Mouse (Mus musculus) layer of hippocampus, postnatal 14 days (tissue): ENCODE measurements at regions not wholly inside any gene's neighbourhood (a gene's known extent, or its start where the extent isn't known, plus 50 kb on each side); places are given as distances from the start of the nearest gene placed in this dataset.

Source experiments
- DNase-seq, 2 experiments: peaks; one replicate each; pipeline ENCODE4 v3.0.0; 2021 to 2022; ENCODE audit warnings: low spot score in 2 of 2, mixed read lengths in 1 of 2

GRCm38 (mm10) chr5:126723304-126724295, 518.0 kb upstream of the Tmem132c start:
- DNase-seq = no peak

- no peak for DNase-seq
Observed at GRCm38 (mm10) chr5:126724329-126724728, 517.3 kb upstream of the Tmem132c start.

- peak; percentile 81 to 84 for DNase-seq
Observed at GRCm38 (mm10) chr5:126733470-126733869, 508.1 kb upstream of the Tmem132c start.

- DNase-seq = no peak
Observed at GRCm38 (mm10) chr5:126735733-126736132, 505.9 kb upstream of the Tmem132c start.

- no peak for DNase-seq
Observed at GRCm38 (mm10) chr5:126737681-126738080, 503.9 kb upstream of the Tmem132c start.

GRCm38 (mm10) chr5:126740861-126741410, 500.7 kb upstream of the Tmem132c start:
- DNase-seq = no peak

GRCm38 (mm10) chr5:126755107-126755506, 486.5 kb upstream of the Tmem132c start:
- no peak for DNase-seq

GRCm38 (mm10) chr5:126765037-126765707, 476.4 kb upstream of the Tmem132c start:
- DNase-seq = no peak

GRCm38 (mm10) chr5:126769031-126769430, 472.6 kb upstream of the Tmem132c start:
- DNase-seq = no peak

GRCm38 (mm10) chr5:126787706-126788610, 453.6 kb upstream of the Tmem132c start:
- no peak for DNase-seq

- peak in 1 of 2 experiments; percentile 11 for DNase-seq
Observed at GRCm38 (mm10) chr5:126799698-126800279, 441.8 kb upstream of the Tmem132c start.

- no peak for DNase-seq
Observed at GRCm38 (mm10) chr5:126806656-126807055, 435.0 kb upstream of the Tmem132c start.

- DNase-seq = no peak
Observed at GRCm38 (mm10) chr5:126816069-126816468, 425.5 kb upstream of the Tmem132c start.

GRCm38 (mm10) chr5:126835440-126835839, 406.2 kb upstream of the Tmem132c start:
- DNase-seq = no peak

GRCm38 (mm10) chr5:126842606-126843005, 399.0 kb upstream of the Tmem132c start:
- DNase-seq = peak; percentile 9 to 28

GRCm38 (mm10) chr5:126862078-126862477, 379.5 kb upstream of the Tmem132c start:
- no peak for DNase-seq

- DNase-seq = no peak
Observed at GRCm38 (mm10) chr5:126875842-126876241, 365.8 kb upstream of the Tmem132c start.

GRCm38 (mm10) chr5:126890710-126891109, 350.9 kb upstream of the Tmem132c start:
- DNase-seq = no peak

- no peak for DNase-seq
Observed at GRCm38 (mm10) chr5:126893063-126893462, 348.5 kb upstream of the Tmem132c start.

- no peak for DNase-seq
Observed at GRCm38 (mm10) chr5:126910084-126910483, 331.5 kb upstream of the Tmem132c start.
